In genomic region chr7:126643244-126643617, GRCm38 (mm10) we compare ENCODE assay signal across 11 mouse cellular contexts. TPM values are rescaled to one million over a fixed set of nuclear protein-coding genes. Genes with fewer than 3 reads are reported as not detected.
DNase-seq lines count a peak whose midpoint lies in the region; ATAC-seq and TF ChIP-seq lines count a peak whose summit lies in the region.
"Not testable (repeated sequence)": the region's sequence is repeated elsewhere in the genome, so short reads cannot be mapped to it uniquely, and the experiment has no call there.
"Had no signal": no experiment of that assay in that cellular context is flagged by ENCODE, and none has a peak within 500 bp of the region (broad histone marks: within the 10 kb centered on the region; RNA-seq: fewer than 3 reads in every experiment).

No protein-coding gene starts in this region.

- intact Hi-C loops in heart, postnatal 10 days (cut with DNase I): loop anchor here (1.0 to 10.0 kb wide), 2 partner anchors 50 to 472 kb away; no protein-coding TSS in a partner anchor

- not testable (repeated sequence) for ATAC-seq in kidney, postnatal 0 days (replicated peaks; ENCODE audit: low FRiP score, low read depth)
- peak; percentile 41; the same call in 1 of the 2 replicates for ATAC-seq in liver, embryonic 12.5 days

- DNase-seq in ES-CJ7 (ENCODE audit: low read depth, low spot score): peak; percentile 45
- peak; percentile 15 for DNase-seq in adrenal gland, postnatal 25 days
- DNase-seq in heart, postnatal 10 days: peak; percentile 49 to 71
- DNase-seq in kidney, postnatal 0 days (ENCODE audit: low spot score): peak; percentile 81
- peak; percentile 40 for DNase-seq in mesoderm, embryonic 11.5 days (ENCODE audit: low read depth, low spot score)
- peak; percentile 20 for DNase-seq in thymus, postnatal 25 days

- not testable (repeated sequence) for H3K27me3 ChIP-seq in kidney, postnatal 0 days (ENCODE audit: insufficient read depth, low read length); liver, embryonic 12.5 days (replicated peaks)

- not testable (repeated sequence) for H3K36me3 ChIP-seq in kidney, postnatal 0 days (ENCODE audit: insufficient read depth, low read length); liver, embryonic 12.5 days

- H3K27ac ChIP-seq in cortical plate, adult 2 months (ENCODE audit: insufficient read depth, low read length); kidney, postnatal 0 days; liver, embryonic 12.5 days: not testable (repeated sequence)

- not testable (repeated sequence) for H3K4me2 ChIP-seq in kidney, postnatal 0 days (ENCODE audit: low read length); liver, embryonic 12.5 days

- H3K4me3 ChIP-seq in cortical plate, adult 2 months (ENCODE audit: insufficient read depth, low read length); kidney, postnatal 0 days (replicated peaks; ENCODE audit: low read depth, low read length); liver, embryonic 12.5 days: not testable (repeated sequence)

- H3K4me1 ChIP-seq in cortical plate, adult 2 months (ENCODE audit: control insufficient read depth, insufficient read depth, low read length); kidney, postnatal 0 days (replicated peaks; ENCODE audit: insufficient read depth, low read length): not testable (repeated sequence)
- H3K4me1 ChIP-seq in liver, embryonic 12.5 days: peaks cover 13% of the 10 kb centered on the region; the same call in 1 of the 2 replicates

- H3K9ac ChIP-seq in kidney, postnatal 0 days (ENCODE audit: low read depth, low read length); liver, embryonic 12.5 days: not testable (repeated sequence)

- TF ChIP-seq CTCF in cortical plate, adult 2 months (IDR thresholded peaks at IDR 0.05; ENCODE audit: extremely low read depth, insufficient read depth, low read length): peak; percentile 48
- peak; percentile 90 for TF ChIP-seq CTCF in kidney, postnatal 0 days (IDR thresholded peaks at IDR 0.05; ENCODE audit: low read depth)

- not testable (repeated sequence) for TF ChIP-seq POLR2A in cortical plate, adult 2 months (IDR thresholded peaks at IDR 0.05; ENCODE audit: extremely low read depth, insufficient read depth, low read length)

- WGBS in kidney, postnatal 0 days: 45% methylated on average over 3 of the region's 3 CpGs
- 34% methylated on average over 3 of the region's 3 CpGs for WGBS in liver, embryonic 12.5 days (ENCODE audit: insufficient replicate concordance)

- H3K9me3 ChIP-seq in kidney, postnatal 0 days (replicated peaks; ENCODE audit: low read length); liver, embryonic 12.5 days (replicated peaks): not testable (repeated sequence)

RNA-seq across cellular contexts. Expression of gene Sgf29, which starts 5.9 kb away (rescaled TPM):
- total RNA-seq in adrenal gland, postnatal 25 days (2021): 37.5 and 41.1 TPM in 2 replicates
- 38.1 and 43.4 TPM in 2 replicates for polyA plus RNA-seq in cortical plate, adult 2 months (2012; rRNA removed)
- 10 to 100 TPM; 26.0 to 32.0 TPM for total RNA-seq in heart, postnatal 10 days (2021)
- 37.8 and 38.6 TPM in 2 replicates for polyA plus RNA-seq in kidney, postnatal 0 days (2015; fragmentation: Nextera tagmentation; extraction: Ambion mirVana)
- 36.3 and 42.4 TPM in 2 replicates for polyA plus RNA-seq in liver, embryonic 12.5 days (2016; fragmentation: Nextera tagmentation; extraction: Ambion mirVana)

RNA-seq across cellular contexts. Expression of gene Nupr1, which starts 12.6 kb away (rescaled TPM):
- total RNA-seq in adrenal gland, postnatal 25 days (2021): 12.1 and 20.7 TPM in 2 replicates
- 21.6 and 23.1 TPM in 2 replicates for polyA plus RNA-seq in cortical plate, adult 2 months (2012; rRNA removed)
- total RNA-seq in heart, postnatal 10 days (2021): 10 to 100 TPM in 1 of 2 experiments, 1 to 10 TPM in 1; 7.2 to 10.5 TPM
- 24.5 and 24.8 TPM in 2 replicates for polyA plus RNA-seq in kidney, postnatal 0 days (2015; fragmentation: Nextera tagmentation; extraction: Ambion mirVana)
- 3.2 and 3.7 TPM in 2 replicates for polyA plus RNA-seq in liver, embryonic 12.5 days (2016; fragmentation: Nextera tagmentation; extraction: Ambion mirVana)

RNA-seq across cellular contexts. Expression of gene Sult1a1, which starts 33.0 kb away (rescaled TPM):
- total RNA-seq in adrenal gland, postnatal 25 days (2021): 29.6 and 31.0 TPM in 2 replicates
- 14.1 and 16.5 TPM in 2 replicates for polyA plus RNA-seq in cortical plate, adult 2 months (2012; rRNA removed)
- 10 to 100 TPM; 12.0 to 32.5 TPM for total RNA-seq in heart, postnatal 10 days (2021)
- polyA plus RNA-seq in kidney, postnatal 0 days (2015; fragmentation: Nextera tagmentation; extraction: Ambion mirVana): 13.4 and 17.3 TPM in 2 replicates
- 0.24 and 0.50 TPM in 2 replicates for polyA plus RNA-seq in liver, embryonic 12.5 days (2016; fragmentation: Nextera tagmentation; extraction: Ambion mirVana)

RNA-seq across cellular contexts. Expression of gene Il27, which starts 48.5 kb away (rescaled TPM):
- total RNA-seq in adrenal gland, postnatal 25 days (2021): not detected in 2 replicates
- polyA plus RNA-seq in cortical plate, adult 2 months (2012; rRNA removed): 0.19 TPM in 1 of 2 replicates, not detected in the other
- not detected for total RNA-seq in heart, postnatal 10 days (2021)
- not detected in 2 replicates for polyA plus RNA-seq in kidney, postnatal 0 days (2015; fragmentation: Nextera tagmentation; extraction: Ambion mirVana)
- polyA plus RNA-seq in liver, embryonic 12.5 days (2016; fragmentation: Nextera tagmentation; extraction: Ambion mirVana): not detected in 2 replicates
- total RNA-seq: adrenal gland, postnatal 4 days; layer of hippocampus, postnatal 36 days had no signal
- polyA plus RNA-seq: neural tube, embryonic 14.5 days had no signal

RNA-seq across cellular contexts. Expression of gene Bola2, which starts 52.0 kb away (rescaled TPM):
- 83.3 and 85.8 TPM in 2 replicates for total RNA-seq in adrenal gland, postnatal 25 days (2021)
- 51.2 and 55.8 TPM in 2 replicates for polyA plus RNA-seq in cortical plate, adult 2 months (2012; rRNA removed)
- 10 to 100 TPM; 50.7 to 59.8 TPM for total RNA-seq in heart, postnatal 10 days (2021)
- 140 and 145 TPM in 2 replicates for polyA plus RNA-seq in kidney, postnatal 0 days (2015; fragmentation: Nextera tagmentation; extraction: Ambion mirVana)
- 134 and 153 TPM in 2 replicates for polyA plus RNA-seq in liver, embryonic 12.5 days (2016; fragmentation: Nextera tagmentation; extraction: Ambion mirVana)

Comparison
In these comparisons a context has a peak if more than half of its experiments do, and no peak if none do; other contexts are left out.
1. DNase-seq: peak in every context shown above with its lines; median percentile 81 in kidney, postnatal 0 days; 60 in heart, postnatal 10 days; 45 in ES-CJ7; 40 in mesoderm, embryonic 11.5 days; 20 in thymus, postnatal 25 days; 15 in adrenal gland, postnatal 25 days.